Mouse (Mus musculus) cerebellum, postnatal 14 days (tissue): ENCODE data around the gene Asb7.

ENCODE experiments used
- DNase-seq, 2 experiments: peaks; one replicate each; pipeline ENCODE4 v3.0.0; 2021; ENCODE audit warnings: mixed read lengths in 2 of 2

Gene Asb7

DNA sequence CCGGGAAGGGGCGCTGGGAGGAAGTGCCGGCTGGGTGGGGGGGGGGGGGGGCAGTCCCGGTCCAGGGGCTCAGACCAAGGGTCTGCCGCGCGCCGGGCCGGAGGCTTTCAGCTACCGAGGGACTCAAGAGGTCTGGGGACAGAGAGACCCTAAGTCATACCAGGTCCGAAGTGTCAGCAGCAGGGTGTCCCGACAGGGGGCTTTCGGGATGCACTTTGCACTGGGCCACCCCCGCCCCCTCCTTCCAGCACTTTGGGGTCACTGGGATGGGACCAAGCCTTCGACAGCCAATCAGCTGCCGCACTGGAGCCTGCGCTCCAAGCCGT, at the start of gene Asb7:
TSS of gene Asb7 (minus strand) at position 303 of the 326 bp plus-strand sequence.
- no peak for DNase-seq

DNA sequence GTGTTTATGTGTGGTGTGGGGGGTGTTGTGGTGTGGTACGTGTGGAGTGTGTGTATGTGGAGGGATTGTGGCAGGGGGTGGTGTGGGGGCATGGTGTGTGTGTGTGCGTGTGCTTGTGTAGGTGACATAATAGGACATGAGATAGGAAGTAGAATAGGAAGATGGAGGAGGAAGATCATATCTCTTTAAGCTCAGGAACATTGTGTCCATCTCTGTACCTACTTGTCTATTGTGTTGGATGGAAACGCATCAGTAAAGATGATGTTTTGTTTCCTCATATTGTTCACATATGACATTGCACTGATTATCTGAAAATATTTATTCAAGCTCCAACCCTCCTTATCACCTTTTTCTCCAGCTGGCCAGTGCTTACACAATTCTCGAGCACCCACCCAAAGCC, 48.0 kb upstream of the Asb7 start:
- no peak for DNase-seq

DNA sequence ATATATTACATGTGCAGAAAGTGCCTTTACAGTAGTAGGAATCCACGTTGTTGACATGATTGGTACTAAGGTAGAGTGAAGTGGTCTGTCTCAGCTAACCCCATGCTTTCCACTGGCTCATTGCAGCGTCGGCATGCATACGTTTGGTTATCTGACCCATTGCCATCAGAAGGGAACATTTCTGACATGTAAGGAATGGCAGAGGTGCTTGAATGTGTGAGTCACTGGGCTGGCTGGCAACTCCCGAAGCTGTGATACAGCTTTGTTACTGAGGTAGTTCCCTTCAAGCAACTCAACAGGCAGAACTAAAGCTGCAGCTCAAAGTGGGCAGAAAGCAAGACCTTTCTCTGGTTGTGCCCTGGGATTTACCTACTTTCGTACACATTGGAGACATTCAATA, 45.6 kb upstream of the Asb7 start:
- DNase-seq, result no peak

DNA sequence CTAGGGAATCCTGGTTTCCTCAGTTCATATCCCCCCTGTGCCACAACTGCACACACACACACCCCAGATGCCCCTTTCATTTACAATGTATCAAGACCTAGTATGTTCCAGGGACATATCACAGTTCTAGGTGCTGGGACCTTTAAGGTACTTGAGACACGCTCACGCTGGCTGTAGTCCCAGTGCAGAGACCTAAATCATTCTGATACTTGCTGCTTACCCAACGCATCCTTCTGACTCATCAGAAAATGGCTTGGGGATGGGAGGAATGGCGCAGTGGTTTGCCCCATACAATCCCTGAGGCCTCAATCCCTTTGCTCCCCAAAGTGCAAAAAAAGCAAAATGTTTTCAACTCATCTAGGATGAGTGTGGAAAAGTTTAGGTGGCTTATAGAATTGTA, 45.1 kb upstream of the Asb7 start:
- no peak for DNase-seq

DNA sequence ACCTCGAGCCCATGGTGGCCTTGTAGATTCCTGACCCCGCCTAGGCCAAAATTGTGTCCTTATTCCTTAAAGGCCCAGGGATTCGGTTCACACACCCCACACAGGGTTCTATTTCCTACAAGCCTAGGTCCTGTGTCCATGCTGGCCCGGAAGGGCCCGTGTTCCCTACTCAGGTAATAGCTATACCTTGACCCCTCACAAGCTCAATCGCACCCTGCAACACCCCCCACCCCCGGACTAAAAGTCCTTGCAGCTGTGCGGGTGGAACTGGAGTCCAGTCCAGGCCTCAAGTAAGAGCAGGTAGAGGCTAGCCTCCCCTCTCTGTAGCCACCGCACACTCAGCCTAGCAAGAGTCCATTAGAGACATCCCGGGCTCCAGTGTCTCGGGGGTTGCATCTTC, 44.5 kb upstream of the Asb7 start:
- no peak for DNase-seq

DNA sequence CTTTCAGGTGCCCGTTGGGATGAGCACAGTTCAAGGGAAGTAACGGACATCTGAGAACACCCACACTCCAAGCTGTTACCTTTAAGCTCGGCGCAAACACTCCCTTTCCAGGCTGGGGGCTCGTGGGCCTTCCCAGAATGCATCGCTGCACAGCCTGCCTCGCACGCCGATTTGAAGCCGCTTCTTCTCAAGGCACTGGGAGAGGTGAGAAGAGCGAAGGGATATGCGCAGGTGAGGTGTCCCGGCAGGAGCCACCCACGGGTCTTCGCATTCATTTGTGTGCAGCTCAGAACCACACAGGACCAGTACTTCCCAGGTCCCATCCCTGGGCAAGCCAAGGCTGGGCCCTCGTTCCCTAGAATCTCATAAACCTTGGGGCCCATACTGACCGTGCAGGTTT, 44.0 kb upstream of the Asb7 start:
- DNase-seq, result no peak

DNA sequence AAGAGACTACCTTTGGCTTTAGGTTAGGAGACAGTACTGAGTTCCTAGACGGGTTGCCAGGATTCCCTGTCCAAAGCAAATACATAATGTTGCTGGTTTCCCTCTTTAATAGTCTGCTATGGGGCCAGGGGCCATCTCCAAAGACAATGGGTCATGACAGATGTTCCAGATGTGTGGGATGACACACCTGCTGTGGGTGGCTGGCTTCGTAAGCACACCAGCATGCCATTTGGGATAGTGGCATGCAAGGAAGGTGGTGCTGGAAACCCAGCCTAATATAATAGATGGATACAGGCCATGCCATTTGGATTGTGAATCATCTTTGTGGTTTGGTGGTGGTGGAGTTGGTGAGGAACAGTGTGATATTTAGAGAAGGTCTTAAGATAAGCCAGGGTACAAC, 39.8 kb upstream of the Asb7 start:
- no peak for DNase-seq

DNA sequence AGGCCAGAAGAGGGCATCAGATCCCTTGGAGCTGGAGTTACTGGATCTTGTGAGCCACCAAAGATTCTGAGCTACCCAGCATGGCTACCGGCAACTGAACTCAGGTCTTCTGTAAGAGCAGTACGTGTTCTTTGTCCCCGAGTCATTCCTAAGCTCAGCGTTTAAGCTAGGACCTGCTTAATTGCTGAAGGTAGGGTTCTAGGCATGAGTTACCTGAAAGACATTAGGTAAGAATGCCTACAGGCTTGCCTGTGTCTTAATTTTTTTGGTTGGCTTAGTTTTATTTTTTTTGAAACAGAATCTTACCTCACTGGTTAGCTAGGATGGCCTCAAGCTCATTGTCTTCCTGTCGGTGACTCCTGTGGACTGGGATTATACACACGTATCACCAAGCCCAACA, 38.7 kb upstream of the Asb7 start:
- DNase-seq, result no peak

DNA sequence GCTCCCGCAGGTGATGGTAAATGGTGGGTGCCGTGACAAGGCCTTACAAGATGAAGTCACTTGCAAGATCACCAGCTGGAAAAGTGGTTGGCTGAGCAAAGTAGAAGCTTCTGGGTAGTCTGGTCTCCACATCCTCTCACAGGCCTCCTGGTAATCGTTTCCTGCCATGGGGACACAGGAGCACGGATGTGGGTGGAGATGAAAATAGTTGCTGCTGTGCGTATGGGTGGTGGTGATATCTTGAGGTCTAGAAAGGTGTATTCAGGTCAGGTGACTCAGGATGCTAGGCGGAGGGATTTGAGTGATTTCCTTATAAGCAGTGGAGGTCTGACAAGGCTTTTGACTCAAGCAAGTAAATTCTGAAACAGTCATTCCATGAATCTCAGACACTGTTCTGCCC, 35.6 kb upstream of the Asb7 start:
- no peak for DNase-seq

DNA sequence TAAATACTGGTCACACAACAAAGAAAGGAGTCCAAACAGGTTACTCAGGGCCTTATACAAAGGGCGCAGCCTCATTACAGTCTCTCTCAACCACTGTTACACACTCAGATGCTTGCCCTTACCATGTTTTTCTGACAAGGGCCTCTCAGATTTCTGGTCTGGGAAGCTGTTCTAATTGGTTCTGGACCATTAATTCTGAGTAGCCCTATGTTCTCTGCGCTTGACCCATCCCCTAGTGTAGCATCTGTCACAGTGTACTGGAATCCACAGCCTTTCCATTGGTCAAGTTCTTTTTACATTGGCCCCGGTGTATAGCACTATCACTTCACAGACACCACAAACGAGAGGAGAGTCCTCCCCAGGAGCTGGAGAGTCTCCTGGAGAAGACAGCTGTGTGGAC, 35.1 kb upstream of the Asb7 start:
- DNase-seq, result no peak

DNA sequence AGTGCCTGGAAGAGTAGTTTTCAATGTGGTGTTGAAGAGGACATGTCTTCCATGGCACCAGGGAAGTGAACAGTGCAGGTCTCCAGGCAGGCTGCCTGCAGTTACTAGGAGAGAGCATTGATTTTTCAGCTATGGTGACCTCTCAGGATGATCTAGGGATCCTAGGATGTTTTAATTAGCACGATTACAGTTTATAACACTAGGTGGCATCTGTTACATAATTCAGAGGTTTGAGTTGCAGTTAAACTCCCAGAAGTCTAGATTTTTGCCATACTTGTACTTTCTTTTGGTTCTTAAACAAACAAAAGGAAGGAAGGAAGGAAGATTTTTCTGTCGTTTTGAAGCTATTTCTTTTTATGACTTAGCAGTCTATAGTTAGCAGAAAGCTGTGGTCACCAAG, 21.8 kb upstream of the Asb7 start:
- DNase-seq, result no peak

DNA sequence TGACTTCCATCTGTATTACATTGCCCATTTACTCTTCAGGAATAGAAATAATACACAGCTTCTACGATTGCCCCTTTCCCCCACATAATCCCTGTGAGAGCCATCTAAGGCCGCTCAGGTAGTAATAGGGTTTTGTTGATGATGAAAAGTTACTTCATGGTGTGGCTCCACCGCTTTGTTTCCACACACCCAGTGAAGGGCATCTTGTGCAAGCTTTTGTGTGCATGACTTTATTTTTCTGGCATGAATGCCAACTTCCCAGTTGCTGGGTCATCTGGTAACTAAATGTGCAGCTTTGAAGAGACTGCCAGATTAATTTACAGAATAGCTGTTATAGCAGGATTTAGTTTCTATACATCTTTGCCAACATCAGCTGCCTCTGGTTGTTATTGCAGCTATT, 15.2 kb upstream of the Asb7 start:
- DNase-seq, result no peak

DNA sequence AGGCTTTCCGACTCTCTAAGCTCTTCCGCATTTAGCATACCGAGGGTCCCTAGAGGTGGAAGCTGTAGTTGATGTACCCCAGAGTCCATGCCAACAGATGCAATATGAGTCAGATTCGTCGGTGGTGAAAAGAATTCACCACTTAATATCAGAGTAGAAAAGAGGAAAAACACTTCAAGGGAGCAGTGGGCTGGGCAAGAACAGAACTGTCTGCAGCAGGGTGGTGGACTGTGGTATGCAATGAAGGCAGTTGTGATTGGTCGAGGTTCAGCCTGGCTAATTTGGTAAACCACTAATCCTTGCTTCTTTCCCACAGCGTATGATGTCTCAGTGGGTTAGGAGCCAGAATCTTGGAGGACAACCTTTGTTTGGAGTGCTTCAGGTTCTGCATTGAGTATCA, 13.3 kb upstream of the Asb7 start:
- DNase-seq, result no peak

DNA sequence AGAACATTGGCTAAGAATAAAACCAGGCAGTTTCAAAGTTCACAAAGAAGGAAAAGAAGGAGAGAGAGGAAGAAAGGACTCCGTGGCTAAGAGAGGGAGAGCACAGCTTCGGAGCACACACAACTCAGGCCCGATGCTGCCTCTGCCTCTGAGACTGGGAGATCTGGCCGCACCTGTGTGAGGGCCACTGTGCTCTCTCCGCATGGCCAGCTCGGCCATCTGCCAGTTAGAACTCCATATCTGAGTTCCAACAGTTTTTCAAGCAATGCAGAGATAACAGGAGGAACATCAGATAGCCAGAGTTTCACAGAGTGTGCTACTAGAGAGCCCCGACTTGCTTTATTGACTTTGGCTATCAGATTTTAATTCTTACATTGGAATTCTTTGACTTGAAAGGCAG, 5.1 kb upstream of the Asb7 start:
- DNase-seq, result peak; percentile 16 to 22

DNA sequence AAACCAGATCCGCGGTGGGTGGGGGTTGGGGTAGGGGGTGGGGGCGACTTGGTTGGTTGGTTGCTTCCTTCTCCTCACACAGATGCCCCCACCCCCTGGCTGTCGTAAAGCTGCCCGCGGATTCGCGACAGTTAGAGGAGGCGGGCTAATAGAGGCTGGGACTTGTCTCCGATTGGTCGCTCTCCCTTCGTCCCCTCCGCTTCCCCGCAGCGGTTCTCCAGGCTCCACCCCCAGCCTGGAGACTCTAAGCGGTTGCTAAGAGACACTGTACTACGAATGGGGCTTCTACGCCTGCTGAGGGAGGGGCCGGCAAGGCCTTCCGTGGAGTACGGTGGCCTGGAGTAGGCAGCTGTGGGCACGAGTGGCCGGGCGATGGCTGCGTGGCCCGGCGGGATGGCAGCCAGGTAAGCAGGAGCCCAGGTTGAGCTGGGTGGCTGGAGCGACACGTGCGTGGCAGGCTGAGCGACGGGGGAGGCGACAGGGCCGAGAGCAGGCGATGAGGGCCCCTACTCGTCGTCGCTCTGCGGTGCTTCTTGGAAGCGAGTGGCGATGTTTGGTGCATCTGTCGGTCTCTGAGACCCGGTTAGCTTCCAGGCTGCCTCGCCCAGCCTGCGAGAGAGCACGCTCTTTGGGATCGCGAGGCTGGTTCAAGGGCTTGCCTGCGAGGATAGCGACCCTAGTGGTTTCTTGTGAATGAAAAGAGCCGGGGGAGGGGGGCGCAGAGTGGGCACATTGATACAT, 394 bp upstream of the Asb7 start, which contains the start of gene Lins1:
TSS of gene Lins1 (plus strand) at position 270 of the 741 bp plus-strand sequence.
- peak; percentile 98 to 99 for DNase-seq

DNA sequence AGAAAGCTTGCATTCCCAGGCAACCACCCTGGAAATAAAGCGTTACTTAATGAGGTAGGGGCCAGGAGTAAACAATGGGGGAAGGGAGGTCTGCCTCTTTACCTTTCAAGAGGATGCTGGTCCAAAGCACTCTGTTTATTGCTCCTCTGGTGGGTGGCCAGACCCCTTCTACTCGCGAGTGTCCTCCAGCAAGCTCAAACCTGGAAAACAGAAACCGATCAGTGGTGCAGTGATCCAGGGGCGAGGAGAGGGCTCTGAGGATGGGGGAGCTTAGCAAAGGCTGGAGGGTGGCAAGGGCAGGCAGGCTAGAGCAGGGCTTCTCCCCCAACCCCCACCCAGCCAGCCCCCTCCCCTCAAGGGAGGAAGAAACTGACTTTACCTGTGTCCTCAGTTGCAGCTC, 675 bp downstream of the Asb7 start:
- DNase-seq, result no peak

DNA sequence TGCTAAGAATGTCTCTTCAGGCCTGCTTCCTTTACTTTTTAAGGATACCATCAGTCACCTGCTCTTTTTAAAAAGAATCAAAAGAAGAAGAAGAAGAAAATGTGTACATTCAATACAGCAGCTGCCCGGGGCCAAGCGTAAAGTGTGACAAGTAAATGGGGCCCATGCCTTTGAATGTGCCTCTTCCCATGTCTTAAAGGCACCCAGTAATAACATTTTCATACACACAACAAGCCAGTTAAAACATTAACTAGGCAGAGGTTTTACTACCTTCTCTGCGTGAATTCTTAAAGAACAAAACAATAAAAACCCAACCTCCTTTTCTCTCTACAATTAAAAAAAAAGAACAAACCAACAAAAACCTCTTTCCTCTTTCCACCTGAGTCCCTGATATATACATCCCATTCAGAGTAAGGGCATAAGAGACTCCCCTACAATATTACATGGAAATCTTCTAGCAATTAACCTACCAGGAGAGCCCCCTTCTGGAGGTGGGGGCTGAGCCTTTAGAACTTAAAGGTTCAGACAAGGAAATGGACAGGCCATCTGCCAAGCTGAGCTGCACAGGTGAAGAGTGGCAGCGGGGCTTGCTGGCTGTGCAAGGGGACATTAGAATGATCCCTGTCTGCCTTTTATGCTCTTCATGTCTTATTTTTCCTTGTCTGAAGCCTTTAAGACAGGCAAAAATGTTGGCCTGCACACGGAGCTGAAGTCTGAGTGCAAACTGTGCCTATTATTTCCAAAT, 7.1 kb downstream of the Asb7 start:
- no peak for DNase-seq

DNA sequence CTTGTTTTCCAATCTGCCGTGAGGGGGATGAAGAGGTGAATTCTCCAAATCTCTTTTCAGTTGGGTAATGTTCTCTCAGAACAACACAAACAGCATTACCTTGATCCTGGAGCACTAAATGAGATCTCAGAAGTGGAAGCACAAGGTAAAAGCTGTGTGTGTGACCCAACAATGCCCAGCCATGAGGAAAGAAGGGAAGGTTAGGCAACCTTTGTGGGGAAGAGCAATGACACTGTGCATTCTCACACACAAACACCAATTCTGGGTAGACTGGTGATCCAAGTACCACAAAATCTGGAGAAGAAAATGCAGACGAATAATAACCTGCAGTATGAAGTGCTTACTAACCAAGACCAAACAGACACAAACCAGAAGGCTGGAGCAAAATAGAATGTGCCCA, 13.6 kb downstream of the Asb7 start:
- no peak for DNase-seq

DNA sequence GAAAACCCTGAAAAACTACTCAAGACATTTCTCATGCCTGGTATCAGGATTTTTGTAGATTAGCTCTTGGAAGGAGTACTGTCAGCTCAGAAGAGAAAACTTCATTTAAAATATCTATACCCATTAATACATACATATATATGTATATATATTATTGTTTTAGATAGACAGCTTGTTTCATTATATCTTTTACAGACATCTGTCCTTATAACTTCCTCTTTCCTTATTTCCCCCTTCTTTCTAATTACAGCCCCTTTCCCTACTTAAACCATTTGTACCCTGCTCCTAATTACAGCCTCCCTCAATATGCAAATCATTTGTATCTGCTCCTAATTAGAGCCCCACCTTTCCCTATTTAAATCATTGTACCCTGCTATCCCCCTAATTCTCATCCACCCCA, 22.3 kb downstream of the Asb7 start:
- no peak for DNase-seq

DNA sequence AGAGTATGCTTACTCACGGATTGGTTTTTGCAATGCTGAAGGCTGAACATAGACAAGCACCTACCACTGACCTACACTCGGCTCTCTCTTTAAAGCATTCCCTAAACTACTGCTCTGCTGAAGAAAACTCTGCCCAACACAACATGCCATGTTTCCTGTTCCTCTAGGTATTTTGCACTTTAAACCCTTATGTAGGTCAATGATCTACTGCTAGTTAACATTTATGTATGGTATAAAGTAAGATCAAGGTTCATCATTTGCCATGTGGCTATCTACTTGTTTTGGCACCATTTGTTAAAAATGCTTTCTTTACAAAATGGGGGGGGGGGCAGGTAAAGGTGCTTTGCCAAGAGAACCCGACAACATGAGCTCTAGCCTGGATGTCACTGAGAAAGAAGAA, 25.8 kb downstream of the Asb7 start:
- no peak for DNase-seq

DNA sequence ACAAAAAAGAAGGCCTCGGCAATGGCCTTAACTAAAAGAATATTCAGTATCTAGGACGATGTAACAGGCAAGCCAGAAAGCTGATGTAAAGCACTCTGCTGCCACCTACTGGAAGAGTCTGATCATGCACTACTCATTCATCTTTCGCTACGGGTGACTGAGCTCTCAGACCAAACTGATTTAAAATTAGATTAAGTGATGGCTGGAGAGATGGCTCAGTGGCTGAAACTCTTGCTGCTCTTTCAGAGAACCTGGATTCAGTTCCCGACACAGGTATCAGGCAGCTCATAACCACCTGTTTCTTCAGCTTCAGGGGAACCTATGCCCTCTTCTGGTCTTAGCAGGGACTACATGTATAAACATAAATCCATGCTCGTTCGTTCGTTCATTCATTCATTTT, 27.8 kb downstream of the Asb7 start:
- DNase-seq, result peak; percentile 87 to 89

DNA sequence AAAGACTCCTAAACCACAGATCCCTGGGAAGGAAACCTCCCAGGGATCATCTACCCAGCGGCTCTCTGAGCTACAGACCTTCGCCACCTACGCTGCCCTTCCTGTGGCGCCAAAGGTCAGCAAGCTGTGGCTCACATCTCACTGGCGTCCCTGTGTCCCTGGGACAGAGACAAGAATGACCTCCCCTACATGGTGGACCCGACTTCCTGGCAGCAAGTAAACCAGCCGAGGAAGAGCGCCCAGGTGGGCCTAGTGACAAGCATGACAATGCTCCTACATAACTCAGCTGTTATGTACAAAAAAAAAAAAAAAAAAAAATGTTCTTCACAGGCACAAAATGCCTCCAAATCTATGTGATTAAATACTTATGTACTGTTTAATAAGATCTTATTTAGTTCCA, 28.4 kb downstream of the Asb7 start:
- DNase-seq, result no peak

DNA sequence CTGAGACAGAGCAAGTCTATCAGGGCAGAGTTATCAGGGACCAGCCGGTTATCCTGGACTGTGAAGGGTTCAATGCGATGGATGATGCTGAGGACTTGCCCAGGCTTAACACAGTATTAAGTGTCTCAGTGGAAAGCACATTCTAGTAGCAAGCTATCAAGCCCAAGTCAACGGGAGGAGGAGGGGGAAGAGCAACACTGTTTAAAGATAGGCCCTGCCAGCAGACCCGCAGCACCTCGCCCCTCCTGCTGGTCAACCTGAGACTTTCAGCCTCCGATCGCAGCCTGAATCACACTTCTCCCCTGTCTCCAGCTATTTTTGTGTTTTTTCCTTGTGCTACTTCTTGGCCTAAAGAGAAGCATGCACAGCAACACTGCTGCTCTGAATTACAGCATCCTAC, 29.1 kb downstream of the Asb7 start:
- peak in 1 of 2 experiments; percentile 20 for DNase-seq

DNA sequence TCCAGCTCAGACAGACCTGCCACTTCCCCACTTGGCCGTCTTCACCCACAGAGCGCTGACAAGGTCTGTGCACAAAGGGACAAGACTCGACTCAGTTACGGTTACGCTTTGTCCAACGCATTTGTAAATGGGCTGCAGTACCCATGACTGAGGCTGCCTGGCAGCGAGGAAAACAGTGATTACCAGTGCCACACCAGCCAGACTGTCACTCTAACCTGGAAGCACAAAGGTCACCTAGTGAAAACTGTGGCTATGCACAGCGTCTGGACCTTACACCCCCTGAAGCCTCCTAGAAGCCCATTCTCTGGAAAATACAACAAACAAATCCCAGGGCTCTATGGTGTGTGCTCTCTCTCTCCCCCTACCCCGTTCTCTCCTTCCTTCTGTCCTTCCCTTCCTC, 33.9 kb downstream of the Asb7 start:
- DNase-seq, result no peak

DNA sequence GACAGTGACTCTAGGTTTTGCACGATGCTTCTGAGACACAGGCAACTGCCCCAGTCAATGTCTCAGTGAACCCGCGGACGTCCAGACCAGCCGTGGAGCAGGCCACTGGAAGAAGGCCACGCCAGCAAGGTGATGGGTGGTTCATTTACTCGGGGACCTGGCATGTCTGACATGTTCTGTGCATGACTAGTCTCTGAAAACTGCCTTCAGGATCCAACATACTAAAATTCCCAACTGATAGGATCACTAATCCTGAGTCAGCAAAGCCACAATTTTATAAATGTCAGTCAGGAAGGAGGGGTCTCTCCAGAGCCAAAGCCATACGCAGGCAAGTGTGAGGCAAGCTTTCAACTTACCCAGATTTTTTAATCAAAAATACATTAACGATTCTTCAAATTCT, 35.8 kb downstream of the Asb7 start:
- no peak for DNase-seq
